Mouse (Mus musculus): ENCODE data around the gene Med23.

- TF ChIP-seq CTCF (IDR thresholded peaks at IDR 0.05; ENCODE audit: extremely low read depth, insufficient read length, insufficient replicate concordance, low read depth, low read length) (peak; percentile 13; the same call in 1 of the 2 replicates), POLR2A (IDR thresholded peaks at IDR 0.05; ENCODE audit: low read depth, low read length) (no peak)
Measured at GRCm38 (mm10) chr10:24895927-24896326, 26.1 kb downstream of the Med23 start.

All from small intestine, adult 2 months (tissue).